Mouse (Mus musculus) heart, postnatal 0 days (tissue): Measurements from ENCODE around the gene Tnnc1.

Experiments used
- CTCF ChIP-seq: IDR thresholded peaks from 2 replicates; pipeline ENCODE4 v1.5.1; 2016; ENCODE audit warnings: antibody characterized with exemption, control low read depth, low read depth
- EP300 ChIP-seq: IDR thresholded peaks from 2 replicates; pipeline ENCODE4 v1.6.1; 2016; ENCODE audit warnings: antibody characterized with exemption, low read depth

DNA sequence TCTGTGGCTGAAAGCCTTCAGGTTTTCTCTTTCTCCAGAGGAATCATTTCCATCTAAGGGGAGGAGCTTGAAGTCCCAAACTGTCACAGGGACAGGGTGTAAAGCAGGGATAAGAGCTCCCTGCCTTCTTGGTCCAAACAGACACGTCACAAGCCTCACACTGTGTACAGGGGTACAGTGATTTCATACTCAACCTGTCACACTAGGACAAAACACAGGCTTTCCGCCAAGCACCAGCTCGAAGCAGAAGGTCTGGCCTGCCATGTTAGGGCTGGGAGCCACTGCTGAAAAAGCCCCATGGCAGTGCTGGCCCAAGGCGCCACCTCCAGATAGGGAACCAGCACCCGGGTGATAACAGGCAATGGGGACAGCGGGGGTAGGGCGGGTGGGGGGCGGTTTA lies 44.0 kb upstream of the Tnnc1 start:
- TF ChIP-seq CTCF = no peak
- no peak for TF ChIP-seq EP300
